Mouse (Mus musculus): ENCODE data around the gene Gas7. TPM values are rescaled to one million over a fixed set of nuclear protein-coding genes. Genes with fewer than 3 reads are reported as not detected.

Gene Gas7
- total and polyA plus RNA-seq, 2 experiments from 2014 or later = 46.8 to 76.0 TPM

DNA sequence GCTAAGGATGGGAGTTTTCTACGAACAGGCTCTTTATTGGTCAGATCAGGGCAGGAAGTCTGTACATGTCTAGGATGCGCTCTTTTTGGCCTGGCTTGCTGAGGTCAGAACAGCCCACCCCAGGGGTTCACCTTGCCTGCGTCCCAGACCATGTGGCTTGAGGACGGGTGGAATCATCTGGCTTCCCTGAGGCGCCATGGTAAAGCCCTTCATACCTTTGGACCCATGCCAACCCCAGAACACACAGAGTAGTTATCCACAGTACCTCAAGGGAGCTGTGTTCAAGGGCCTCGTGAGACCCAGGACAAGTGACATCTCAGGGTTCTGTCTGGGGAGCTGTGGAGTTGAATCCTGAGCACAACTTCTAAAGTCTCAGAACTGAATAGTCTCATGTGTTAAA lies 196.5 kb downstream of the Gas7 start:
- H3K36me3 ChIP-seq (ENCODE audit: insufficient read depth, low read length) = no peaks in the 10 kb centered on the region
- 62% methylated on average over 6 of the region's 6 CpGs for WGBS
- DNase-seq (ENCODE audit: low spot score) = peak; percentile 25

DNA sequence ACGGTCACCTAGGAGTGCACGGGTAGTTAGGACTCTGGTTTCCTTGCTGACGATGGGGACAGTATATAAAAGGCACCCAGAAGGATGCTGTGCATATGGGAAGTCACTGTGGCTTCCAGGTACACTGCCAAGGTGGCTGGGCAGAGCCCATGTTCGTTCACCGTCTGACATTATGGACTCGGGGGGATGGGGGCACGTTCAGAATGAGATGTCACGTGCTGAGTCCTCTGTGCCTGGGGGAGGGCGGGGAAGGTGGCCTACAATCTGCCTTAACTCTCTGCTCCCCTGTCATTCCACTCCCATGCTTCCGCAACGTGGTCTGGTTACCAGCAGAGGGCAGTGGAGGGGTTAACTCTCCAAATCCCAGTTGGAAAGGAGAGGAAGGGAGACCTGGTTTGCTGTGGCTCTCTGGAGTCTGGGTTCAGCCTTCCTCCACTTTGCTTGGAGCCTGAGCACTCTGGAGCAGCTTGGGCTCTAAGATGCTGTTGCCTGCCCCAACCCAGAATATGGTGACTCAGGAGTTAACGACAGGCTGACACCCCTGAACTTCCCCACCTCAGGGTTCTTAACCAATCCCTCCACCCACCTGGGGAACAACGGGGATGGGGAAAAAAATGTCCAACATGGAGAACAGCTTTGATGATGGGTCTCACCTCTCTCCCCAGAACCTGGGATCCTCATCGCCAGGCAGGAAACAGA lies 197.1 kb downstream of the Gas7 start:
- H3K27ac ChIP-seq = no peak overlapping the region; the same call in 1 of the 2 replicates
- peak overlapping the region; percentile 34; the same call in 1 of the 2 replicates for H3K4me2 ChIP-seq (ENCODE audit: low read depth, low read length)
- ATAC-seq (peak; percentile 35), DNase-seq (ENCODE audit: low spot score) (peak; percentile 80)
- no peaks in the 10 kb centered on the region for H3K27me3 ChIP-seq (ENCODE audit: insufficient read depth, low read length)
- H3K4me3 ChIP-seq (ENCODE audit: low read length) = peak overlapping the region; percentile 18
- H3K9me3 ChIP-seq (ENCODE audit: low read length) = no peaks in the 10 kb centered on the region
- 10% methylated on average over 14 of the region's 14 CpGs for WGBS
- H3K9ac ChIP-seq (replicated peaks; ENCODE audit: low read length) = 0 out of 2 replicates have a peak overlapping the region, but pooled peaks have one; percentile 6
- TF ChIP-seq CTCF (IDR thresholded peaks at IDR 0.05; ENCODE audit: low read depth) = peak; percentile 85
- H3K36me3 ChIP-seq (ENCODE audit: insufficient read depth, low read length) = no peaks in the 10 kb centered on the region
- peaks cover 20% of the 10 kb centered on the region for H3K4me1 ChIP-seq (ENCODE audit: insufficient read depth, low read length)

More for the DNA sequence above, 196.5 kb downstream of the Gas7 start:
- no peak overlapping the region for H3K27ac ChIP-seq
- H3K9ac ChIP-seq (replicated peaks; ENCODE audit: low read length) = no peak overlapping the region
- H3K9me3 ChIP-seq (ENCODE audit: low read length) = no peaks in the 10 kb centered on the region
- no peak for TF ChIP-seq CTCF (IDR thresholded peaks at IDR 0.05; ENCODE audit: low read depth)
- H3K4me2 ChIP-seq (ENCODE audit: low read depth, low read length) = no peak overlapping the region
- no peak for ATAC-seq
- H3K4me3 ChIP-seq (ENCODE audit: low read length) = no peak overlapping the region
- peaks cover 20% of the 10 kb centered on the region for H3K4me1 ChIP-seq (ENCODE audit: insufficient read depth, low read length)
- no peaks in the 10 kb centered on the region for H3K27me3 ChIP-seq (ENCODE audit: insufficient read depth, low read length)

DNA sequence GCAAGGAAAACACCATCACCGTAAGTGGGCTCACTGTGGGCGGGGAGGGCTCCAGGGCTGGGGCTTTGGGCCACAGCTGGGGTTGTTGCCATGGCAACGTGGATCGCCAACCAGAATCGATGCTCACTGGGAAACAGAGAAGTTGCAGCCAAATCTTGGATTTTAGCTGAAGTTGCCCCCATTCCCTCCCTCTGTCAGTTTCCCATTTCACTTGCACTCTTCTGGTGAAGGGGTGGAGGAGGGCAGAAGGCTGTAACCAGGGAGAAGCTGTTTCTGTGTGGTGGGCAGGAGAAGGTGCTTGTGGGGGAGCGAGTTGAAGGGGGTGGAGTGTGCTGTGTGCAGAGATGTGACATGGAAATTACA lies 197.6 kb downstream of the Gas7 start:
- 0 out of 2 replicates have a peak overlapping the region, but pooled peaks have one; percentile 6 for H3K9ac ChIP-seq (replicated peaks; ENCODE audit: low read length)
- H3K4me3 ChIP-seq (ENCODE audit: low read length) = peak overlapping the region; percentile 18
- ATAC-seq (peak; percentile 14; the same call in 1 of the 2 replicates), DNase-seq (ENCODE audit: low spot score) (peak; percentile 57)
- H3K36me3 ChIP-seq (ENCODE audit: insufficient read depth, low read length) = no peaks in the 10 kb centered on the region
- 19% methylated on average over 6 of the region's 6 CpGs for WGBS
- no peaks in the 10 kb centered on the region for H3K9me3 ChIP-seq (ENCODE audit: low read length)
- H3K27me3 ChIP-seq (ENCODE audit: insufficient read depth, low read length) = no peaks in the 10 kb centered on the region
- peak overlapping the region; percentile 34; the same call in 1 of the 2 replicates for H3K4me2 ChIP-seq (ENCODE audit: low read depth, low read length)
- H3K4me1 ChIP-seq (ENCODE audit: insufficient read depth, low read length) = peaks cover 20% of the 10 kb centered on the region
- H3K27ac ChIP-seq = no peak overlapping the region; the same call in 1 of the 2 replicates
- no peak for TF ChIP-seq CTCF (IDR thresholded peaks at IDR 0.05; ENCODE audit: low read depth)

DNA sequence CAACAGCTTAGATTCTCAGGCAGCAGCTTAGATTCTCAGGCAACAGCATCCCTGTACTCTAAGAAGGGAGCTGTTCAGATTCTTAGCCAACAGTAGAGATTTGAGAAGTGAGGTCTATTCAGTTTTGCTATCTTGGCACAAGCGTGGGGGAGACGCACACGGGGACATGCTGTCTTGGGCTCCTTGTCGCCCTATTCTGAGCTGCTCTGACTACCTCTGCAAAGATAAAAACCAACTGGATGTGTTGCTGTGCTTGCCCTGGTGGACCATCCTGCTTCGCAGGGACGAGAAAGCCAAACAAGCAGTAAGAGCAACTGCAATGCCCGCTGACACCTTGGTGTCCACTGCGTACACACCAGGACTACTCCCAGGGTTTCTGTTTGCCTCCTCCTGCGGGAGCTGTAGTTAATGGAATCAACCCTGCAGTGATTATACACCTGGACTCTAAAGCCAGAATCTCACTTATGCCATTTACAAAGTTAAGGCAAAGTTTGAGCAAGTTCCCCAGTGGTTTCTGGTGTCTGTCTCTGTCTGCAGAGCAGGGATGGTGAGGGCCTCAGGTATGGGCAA lies 198.4 kb downstream of the Gas7 start:
- no peak for DNase-seq (ENCODE audit: low spot score)
- 88% methylated on average over 9 of the region's 9 CpGs for WGBS
- H3K9ac ChIP-seq (replicated peaks; ENCODE audit: low read length) = no peak overlapping the region

DNA sequence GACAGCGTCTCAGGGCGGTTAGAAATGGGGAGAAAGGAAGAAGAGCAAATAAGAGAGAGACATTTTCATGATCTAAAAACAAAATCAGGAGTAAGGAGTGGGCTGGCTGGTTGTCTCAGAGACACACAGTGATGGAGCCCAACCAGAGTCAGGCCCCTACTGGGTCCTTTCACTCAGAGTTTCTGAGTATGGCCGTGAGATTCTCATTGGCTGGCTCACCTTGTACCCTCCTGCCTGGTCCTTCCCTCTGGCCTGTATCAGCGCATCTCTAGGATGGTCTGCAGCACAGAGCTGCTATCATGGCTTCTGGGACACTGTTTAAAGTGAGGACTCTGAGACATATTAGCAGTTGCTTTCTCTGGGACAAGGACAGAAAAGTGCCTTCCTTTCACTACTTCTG lies 199.3 kb downstream of the Gas7 start:
- H3K27ac ChIP-seq = no peak overlapping the region; the same call in 1 of the 2 replicates
- no peaks in the 10 kb centered on the region for H3K9me3 ChIP-seq (ENCODE audit: low read length)
- no peak overlapping the region for H3K9ac ChIP-seq (replicated peaks; ENCODE audit: low read length)
- no peaks in the 10 kb centered on the region for H3K36me3 ChIP-seq (ENCODE audit: insufficient read depth, low read length)
- no peak for ATAC-seq
- no peak for TF ChIP-seq CTCF (IDR thresholded peaks at IDR 0.05; ENCODE audit: low read depth)
- H3K27me3 ChIP-seq (ENCODE audit: insufficient read depth, low read length) = no peaks in the 10 kb centered on the region
- H3K4me3 ChIP-seq (ENCODE audit: low read length) = no peak overlapping the region
- no peak overlapping the region for H3K4me2 ChIP-seq (ENCODE audit: low read depth, low read length)
- peaks cover 20% of the 10 kb centered on the region for H3K4me1 ChIP-seq (ENCODE audit: insufficient read depth, low read length)
- DNase-seq (ENCODE audit: low spot score) = no peak
- WGBS = 87% methylated on average over 4 of the region's 4 CpGs

More for the DNA sequence above, 198.4 kb downstream of the Gas7 start:
- Histone ChIP-seq H3K4me1 (ENCODE audit: insufficient read depth, low read length) (peaks cover 20% of the 10 kb centered on the region), H3K36me3 (ENCODE audit: insufficient read depth, low read length) (no peaks in the 10 kb centered on the region), H3K27me3 (ENCODE audit: insufficient read depth, low read length) (no peaks in the 10 kb centered on the region), H3K27ac (no peak overlapping the region), H3K4me3 (ENCODE audit: low read length) (no peak overlapping the region), H3K9me3 (ENCODE audit: low read length) (no peaks in the 10 kb centered on the region), H3K4me2 (ENCODE audit: low read depth, low read length) (0 out of 2 replicates have a peak overlapping the region, but pooled peaks have one; percentile 34)
- TF ChIP-seq CTCF (IDR thresholded peaks at IDR 0.05; ENCODE audit: low read depth) = no peak
- no peak for ATAC-seq

DNA sequence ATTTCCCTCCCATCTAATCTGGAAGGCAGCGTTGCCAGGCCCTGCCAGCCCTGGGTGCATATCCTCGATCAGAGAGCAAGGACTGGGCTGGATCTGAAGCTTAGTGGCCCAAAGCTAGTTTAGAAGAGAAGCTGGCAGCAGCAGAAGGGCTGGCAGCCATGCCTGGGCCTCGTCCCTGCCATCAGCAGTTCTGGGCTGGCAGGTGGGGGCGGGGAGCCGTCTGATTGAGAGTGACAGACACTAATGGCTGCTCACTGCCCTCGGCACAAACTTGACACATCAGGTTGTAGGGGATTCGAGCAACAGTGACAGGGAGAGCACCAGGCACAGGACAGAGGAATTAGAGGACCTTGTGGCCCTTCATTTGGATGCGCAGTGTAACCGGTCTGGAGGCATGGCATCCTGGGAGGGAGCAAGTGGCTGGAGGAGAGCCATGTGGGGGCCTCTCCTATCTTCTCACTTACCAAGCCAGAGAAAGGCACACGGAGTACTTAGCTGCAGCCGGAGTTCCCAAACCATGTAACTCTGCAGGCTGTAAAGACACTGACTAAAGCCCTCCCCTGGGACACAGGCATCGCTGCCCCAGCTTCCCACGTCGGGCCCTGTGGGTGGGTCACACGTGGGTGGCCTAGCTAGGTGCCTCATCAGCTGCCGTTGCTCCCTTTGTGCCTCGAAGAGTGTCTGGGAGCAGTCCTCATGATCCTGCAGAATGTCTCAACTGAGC lies 200.2 kb downstream of the Gas7 start:
- no peaks in the 10 kb centered on the region for H3K27me3 ChIP-seq (ENCODE audit: insufficient read depth, low read length)
- peaks cover 20% of the 10 kb centered on the region for H3K4me1 ChIP-seq (ENCODE audit: insufficient read depth, low read length)
- H3K9me3 ChIP-seq (ENCODE audit: low read length) = no peaks in the 10 kb centered on the region
- no peak overlapping the region for H3K9ac ChIP-seq (replicated peaks; ENCODE audit: low read length)
- peak overlapping the region; percentile 54; the same call in 1 of the 2 replicates for H3K27ac ChIP-seq
- no peak for TF ChIP-seq CTCF (IDR thresholded peaks at IDR 0.05; ENCODE audit: low read depth)
- no peak overlapping the region for H3K4me2 ChIP-seq (ENCODE audit: low read depth, low read length)
- no peaks in the 10 kb centered on the region for H3K36me3 ChIP-seq (ENCODE audit: insufficient read depth, low read length)
- ATAC-seq (0 out of 2 replicates have a peak, but pooled peaks have one; percentile 16), DNase-seq (ENCODE audit: low spot score) (peak; percentile 65)
- WGBS = 41% methylated on average over 17 of the region's 17 CpGs
- H3K4me3 ChIP-seq (ENCODE audit: low read length) = no peak overlapping the region

All from hindbrain, postnatal 0 days (tissue).